Mouse (Mus musculus): ENCODE results near the gene Hsd3b6. TPM values are rescaled to one million over a fixed set of nuclear protein-coding genes. Genes with fewer than 3 reads are reported as not detected.
"Not testable (repeated sequence)": the region's sequence is repeated elsewhere in the genome, so short reads cannot be mapped to it uniquely, and the experiment has no call there.

The Hsd3b6 gene
- total RNA-seq (2022), result not detected

DNA sequence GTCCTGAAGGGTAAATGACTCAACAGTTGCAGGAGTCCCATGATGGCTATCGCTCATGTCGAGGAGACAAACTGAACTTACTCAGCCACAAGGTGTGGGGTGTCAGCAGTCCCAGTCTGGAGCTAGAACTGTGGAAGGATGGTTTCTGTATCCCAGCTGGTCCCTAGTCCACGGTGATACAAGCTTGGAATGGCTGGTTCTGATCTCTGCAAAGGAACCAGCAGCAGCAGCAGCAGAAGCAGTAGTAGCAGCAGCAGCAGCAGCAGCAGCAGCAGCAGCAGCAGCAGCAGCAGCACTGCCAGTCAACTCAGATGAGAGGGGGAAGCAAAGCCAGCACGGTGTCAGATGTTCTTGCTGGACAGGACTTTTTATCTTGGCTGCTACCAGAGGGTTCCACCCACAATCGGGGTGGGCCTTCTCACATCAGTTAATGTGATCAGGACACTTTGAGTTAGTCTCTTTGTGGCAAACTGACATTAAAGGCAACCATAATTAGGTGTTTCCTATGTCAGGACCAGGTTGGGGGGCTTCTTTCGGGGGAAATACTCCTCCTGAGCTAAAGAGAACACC is at the start of gene Hsd3b6:
Hsd3b6 (minus strand) TSS at position 343 of the 570 bp plus-strand sequence.
- no peak for DNase-seq (ENCODE audit: low spot score in 2 of 2)

DNA sequence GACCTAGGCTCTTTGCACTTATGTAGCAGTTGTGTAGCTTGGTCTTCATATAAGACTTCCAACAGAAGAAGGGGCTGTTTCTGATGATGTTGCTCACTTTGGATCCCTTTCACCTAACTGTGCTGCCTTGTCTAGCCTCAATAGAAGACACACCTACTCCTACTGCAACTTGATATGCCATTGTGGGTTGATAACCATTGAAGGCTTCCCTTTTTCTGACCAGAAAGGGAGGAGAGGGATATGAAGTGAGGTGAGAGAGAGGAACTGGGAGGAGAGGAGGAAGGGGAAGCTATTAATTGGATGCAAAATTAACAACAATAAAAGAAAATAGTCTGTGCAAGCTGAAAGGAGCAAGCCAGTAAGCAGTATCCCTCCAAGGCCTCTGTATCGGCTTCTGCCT is 48.6 kb upstream of the Hsd3b6 start:
- no peak for DNase-seq (ENCODE audit: low spot score in 2 of 2)

DNA sequence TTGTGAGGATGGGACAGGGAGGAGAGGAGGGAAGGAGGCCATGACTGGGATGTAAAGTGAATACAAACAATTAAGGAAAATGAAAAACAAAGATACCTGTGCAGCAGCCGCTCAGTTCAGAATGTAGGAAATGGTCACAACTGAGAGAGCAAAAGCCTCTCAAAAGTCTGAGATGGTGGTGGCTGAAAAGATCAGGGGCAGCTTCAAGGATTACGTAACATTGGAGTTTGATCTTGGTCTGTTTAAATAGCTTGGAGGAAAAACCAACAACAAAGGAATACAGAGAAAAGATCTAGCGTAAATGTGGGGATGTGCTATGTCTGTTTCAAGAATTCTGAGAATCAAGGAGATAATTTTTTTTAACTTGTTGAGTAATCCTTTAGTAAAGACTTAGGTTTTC is 45.3 kb upstream of the Hsd3b6 start, which contains the start of gene Hsd3b1:
Hsd3b1 (minus strand) TSS at position 219 of the 400 bp plus-strand sequence.
- DNase-seq (ENCODE audit: low spot score in 2 of 2), result no peak

DNA sequence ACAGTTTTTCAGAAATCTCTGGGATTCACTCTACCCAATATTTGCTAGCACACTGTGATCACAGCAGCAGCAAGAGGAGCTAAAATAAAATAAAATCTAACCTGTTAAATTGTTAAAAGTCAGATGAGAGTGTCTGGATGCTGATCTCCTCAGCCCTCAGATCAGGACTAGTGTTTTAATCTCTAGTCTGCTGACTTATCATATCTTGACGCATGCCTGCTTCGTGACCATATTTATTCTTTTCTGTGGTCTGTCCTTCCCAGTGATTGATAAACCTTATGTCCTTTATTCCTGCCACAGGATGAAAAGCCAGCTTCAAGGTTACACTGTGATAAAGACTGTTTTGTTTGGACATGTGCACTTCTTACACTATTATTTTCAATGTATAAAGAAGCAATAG is 43.8 kb upstream of the Hsd3b6 start:
- DNase-seq (ENCODE audit: low spot score in 2 of 2), result no peak

DNA sequence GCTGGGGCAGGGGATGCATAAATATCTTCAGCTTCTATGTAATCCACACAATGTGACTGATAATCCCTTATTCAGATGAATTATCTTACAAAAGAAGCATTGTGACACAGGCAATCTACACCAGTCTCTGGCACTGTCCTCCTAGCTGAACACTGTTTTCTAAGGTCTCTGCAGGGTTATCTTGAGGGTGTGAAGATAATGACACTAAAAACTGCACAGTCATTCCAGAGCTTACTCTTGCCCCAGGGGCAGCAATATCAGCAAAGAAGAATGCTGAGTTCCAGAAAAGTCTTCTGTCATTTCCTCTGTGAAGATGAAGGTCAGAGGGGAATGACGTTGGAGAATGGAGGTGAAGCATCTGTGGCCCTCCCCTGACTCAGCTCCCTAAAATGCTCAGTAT is 42.6 kb upstream of the Hsd3b6 start:
- DNase-seq (ENCODE audit: low spot score in 2 of 2), result no peak

DNA sequence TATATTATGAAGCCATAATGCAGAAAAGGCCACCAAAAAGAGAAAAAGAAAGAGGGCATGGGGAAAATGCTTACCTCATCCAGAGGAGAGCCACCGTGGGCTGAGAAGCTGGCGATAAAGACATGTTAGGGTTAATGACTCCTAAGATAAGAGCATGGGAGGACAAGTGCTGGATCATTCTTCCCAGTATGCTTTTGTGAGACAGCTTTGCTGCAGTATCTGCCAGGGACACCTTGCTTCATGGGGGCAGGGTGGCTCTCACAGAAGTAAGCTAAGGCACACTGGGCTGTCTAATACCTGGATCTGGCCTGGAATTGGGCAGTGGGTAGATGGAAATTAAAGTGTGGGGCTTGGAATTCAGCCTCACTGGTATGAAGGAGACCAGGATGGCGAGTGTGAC is 40.9 kb upstream of the Hsd3b6 start:
- DNase-seq (ENCODE audit: low spot score in 2 of 2), result no peak

DNA sequence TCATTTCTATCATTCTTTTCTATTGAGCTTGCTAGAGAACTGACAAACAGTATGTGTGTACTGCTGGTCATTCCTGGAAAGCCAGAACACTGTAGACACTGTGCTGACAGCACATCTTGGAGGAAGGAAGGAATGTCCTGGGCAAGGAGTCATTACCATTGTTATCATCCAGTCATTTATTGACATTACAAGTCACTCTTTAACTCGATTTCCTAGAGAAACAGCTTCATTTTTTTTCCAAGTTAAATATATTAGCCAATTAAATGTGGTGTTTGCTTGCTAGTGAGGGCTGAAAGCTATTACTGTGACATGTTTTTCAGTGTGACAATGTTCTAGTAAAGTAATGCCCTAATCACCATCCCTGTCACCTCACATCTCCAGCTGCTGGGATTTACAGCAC is 39.4 kb upstream of the Hsd3b6 start:
- DNase-seq (ENCODE audit: low spot score in 2 of 2), result no peak

DNA sequence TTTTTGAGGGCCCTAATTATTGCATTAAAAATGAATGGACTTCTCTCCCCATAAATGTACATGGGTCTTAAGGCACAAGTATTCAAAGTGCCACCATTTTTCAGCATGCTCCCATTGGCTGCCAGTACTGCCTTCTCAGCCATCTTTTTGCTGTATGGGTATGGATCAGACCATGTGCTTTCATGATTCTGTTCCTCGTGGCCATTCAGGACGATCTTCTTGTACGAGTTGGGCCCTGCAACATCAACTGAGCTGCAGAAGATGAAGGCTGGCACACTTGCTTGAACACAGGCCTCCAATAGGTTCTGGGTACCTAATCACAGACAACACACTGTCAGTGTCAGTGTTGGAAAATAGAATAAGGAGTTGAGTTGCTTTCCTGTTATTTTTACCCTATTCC is 38.8 kb upstream of the Hsd3b6 start:
- no peak for DNase-seq (ENCODE audit: low spot score in 2 of 2)

DNA sequence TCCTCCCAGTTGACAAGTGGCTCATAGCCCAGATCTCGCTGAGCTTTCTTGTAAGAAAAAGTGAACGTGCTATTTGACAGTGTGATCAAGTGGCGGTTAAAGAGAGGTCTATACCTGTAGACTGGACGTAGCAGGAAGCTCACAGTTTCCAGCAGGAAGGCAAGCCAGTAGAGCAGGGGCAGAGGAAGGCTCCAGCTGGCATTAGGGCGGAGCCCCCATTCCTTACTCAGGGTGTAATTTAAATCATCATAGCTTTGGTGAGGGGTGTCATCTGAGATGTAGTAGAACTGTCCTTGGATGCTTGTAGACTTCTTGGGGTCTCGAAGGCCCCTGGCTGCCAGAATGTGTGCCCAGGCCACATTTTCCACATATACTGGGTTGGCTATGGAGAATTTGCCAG is 38.4 kb upstream of the Hsd3b6 start:
- DNase-seq (ENCODE audit: low spot score in 2 of 2), result no peak

DNA sequence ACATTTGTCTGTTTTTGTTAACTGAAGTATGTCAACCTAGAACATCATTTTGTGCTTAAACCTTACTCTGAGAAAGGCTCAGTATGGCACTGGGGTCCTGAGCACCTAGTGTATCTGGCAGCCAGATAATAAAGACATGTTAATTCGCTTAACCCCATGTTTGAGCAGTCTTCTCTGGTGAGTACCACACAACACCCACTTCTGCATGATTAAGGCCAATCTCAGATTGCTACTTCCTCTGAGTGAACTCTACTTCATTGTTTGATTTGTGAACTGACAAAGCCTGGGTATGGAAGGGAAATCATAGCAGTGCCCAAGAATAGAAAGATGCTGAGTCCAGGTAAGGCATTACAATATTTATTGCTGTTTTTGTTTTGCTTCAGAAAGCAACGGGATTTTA is 37.6 kb upstream of the Hsd3b6 start:
- no peak for DNase-seq (ENCODE audit: low spot score in 2 of 2)

DNA sequence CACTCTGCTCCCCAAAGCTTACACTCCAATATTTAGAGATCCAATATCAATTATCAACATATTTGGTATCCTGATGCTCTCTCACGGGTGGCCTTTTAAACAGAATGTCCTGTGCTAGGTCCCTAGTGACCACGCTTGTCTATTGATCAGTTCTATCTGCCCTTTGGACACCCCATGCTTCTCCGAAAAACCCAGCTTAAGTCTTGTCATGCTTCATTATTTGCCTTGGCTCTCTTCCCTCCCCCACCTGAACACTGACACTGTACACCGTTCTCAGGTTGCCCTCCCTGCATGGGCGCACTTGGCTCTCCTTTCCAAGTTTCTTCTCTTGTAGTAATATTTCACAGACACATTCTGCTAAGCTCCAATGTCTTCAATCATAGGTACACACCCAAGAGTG is 36.0 kb upstream of the Hsd3b6 start:
- no peak for DNase-seq (ENCODE audit: low spot score in 2 of 2)

DNA sequence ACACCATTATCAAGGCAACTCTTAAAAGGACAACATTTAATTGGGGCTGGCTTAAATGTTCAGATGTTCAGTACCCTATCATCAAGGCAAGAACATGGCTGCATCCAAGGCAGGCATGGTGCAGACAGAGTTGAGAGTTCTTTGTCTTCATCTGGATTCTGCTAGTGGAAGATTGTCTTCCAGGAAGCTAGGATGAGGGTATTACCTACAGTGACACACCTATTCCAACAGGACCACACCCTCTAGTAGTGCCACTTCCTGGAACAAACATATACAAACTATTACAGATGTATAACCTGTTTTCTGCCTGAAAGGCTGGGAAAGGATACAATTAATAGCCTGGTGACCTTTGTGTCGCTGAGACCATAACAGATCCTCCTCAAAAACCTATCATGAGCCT is 34.7 kb upstream of the Hsd3b6 start:
- DNase-seq (ENCODE audit: low spot score in 2 of 2), result no peak

DNA sequence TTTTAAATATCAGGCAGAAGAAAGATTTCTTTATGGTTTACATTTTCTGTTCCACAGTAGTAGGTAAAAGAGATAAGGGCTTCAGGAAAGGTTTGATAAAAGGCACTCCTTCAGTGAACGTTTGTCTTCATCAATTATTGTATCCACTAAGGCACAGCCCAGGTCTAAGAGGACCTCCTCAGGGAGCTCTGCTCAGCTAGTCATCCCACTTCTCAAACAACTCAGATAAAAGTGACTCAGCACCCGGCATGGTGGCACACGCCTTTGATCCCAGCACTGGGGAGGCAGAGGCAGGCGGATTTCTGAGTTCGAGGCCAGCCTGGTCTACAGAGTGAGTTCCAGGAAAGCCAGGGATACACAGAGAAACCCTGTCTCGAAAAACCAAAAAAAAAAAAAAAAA is 1.6 kb downstream of the Hsd3b6 start:
- DNase-seq (ENCODE audit: low spot score in 2 of 2), result not testable (repeated sequence)

DNA sequence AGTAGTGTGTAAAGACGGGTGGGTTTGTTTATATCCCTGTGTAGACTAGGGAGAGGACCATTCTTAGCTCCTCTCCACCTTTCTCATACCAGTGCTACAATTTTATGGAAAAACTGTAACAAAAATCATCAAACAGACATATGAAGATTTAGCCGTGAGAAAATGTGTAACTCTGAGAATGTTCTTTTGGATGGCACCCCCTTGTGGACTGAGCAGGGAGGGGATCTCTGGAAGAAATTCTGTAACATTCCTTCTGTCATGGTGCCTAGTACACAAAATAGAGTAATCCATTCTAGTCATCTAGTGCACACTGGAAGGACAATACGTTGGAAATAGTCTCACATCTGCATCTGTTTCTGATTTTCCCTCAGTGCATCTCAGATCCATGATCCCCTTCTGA is 9.2 kb downstream of the Hsd3b6 start:
- DNase-seq (ENCODE audit: low spot score in 2 of 2), result not testable (repeated sequence)

DNA sequence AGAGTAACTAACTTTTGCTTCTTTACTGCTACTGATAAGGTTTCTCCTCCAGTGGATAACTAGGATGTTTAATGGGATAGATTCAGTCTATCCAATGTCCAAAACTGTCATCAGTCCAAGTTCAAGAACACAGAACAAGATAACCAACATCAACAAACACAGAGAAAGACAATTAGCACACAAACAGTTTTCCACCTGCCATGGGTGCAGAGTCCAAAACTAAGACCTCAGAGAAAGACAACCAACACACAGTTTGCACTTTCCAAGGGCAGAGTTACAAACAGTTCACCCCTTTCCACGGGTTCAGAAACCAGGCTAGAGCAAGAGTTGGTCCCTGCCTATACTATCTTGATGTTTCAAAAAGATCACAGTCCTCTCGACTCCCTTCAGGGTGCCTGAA is 27.7 kb downstream of the Hsd3b6 start:
- no peak for DNase-seq (ENCODE audit: low spot score in 2 of 2)

DNA sequence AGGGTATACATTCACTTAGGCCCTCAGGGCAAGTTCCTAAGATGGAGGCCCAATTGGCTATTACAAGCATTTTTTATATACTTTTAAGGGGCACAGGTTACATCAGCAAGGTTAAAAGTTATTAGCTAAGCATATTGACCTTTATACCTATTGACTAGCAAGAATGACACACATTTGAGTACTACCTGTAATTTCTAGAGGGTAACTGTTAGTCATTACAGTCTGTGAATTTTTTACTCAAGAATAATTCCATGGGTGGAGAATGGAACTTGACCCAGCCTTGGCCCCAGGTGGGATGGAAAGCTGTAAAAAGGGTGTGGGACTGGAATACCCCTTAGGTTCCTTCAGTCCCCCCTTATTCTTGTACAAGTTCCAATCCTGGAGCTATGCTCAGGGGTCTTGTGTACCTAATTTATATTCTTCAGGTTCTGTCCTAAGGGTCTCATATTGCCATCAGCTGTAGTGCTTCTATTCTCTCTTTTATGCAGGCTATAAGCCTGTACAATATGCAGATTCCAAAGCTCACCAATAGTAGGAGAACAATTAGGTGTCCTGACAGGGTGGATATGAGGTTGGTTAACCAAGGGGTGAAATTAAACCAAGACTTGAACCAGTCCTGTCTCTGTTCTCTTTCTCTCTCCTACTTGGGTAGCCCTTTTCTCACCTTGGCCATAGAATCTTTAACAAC is 31.9 kb downstream of the Hsd3b6 start:
- no peak for DNase-seq (ENCODE audit: low spot score in 2 of 2)

DNA sequence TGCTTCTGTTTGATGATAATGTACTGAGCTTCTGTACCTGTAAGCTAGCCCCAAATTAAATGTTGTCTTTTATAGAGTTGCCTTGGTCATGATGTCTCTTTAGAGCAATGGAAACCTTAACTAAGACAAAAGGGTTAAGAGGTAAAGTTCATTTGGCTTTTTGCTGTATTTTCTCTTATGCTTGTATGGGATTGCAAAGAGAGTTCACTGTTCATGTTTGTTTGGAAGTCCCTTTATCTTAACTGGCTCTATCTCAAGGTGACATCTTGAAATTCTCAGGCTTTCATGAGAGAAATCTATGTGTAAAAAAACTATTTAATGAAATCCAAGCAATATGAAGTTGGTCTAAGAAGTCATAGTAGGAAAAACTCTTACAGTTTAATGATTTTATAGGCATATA is 33.3 kb downstream of the Hsd3b6 start:
- no peak for DNase-seq (ENCODE audit: low spot score in 2 of 2)

DNA sequence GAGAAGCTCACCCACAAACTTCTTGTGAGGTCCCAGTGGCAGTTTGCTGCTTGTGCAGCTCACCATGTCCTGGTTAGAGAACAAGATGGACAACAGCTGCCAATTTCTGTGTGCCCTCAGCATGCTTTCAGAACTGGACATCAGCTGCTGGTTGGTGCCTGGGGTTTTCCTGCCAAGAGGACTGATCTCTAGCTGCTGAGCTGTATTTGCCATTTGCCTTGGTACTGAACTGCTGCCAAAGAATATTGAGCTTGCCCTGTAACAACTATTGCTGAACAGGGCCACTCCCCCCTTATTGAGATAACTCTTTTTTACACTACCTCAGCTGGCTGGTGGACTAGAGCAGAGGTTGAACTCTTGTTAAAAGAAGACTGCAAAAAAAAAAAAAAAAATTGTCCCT is 50.1 kb downstream of the Hsd3b6 start:
- no peak for DNase-seq (ENCODE audit: low spot score in 2 of 2)

DNA sequence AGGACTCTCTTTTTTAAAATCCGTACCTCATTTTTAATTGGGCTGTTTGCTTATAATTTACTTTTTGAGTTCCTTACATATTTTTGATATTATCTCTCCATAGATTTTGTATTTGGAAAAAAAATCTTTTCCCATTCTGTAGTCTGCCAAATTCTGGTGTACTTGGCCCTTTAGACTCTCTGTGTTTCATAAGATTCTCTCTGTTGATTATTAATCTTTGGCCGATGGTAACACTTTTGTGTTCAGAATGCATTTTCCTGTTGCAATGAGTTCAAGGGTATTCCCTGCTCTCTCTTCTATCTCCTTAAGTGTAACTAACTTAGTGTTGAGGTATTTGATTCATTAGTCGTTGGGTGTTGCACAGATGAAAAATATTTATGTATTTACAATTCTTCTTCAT is 57.4 kb downstream of the Hsd3b6 start:
- no peak for DNase-seq (ENCODE audit: low spot score in 2 of 2)
